Mouse (Mus musculus) monocyte, adult 5-6 weeks (primary cell): ENCODE measurements around the gene Csmd2. TPM values are rescaled to one million over a fixed set of nuclear protein-coding genes. Genes with fewer than 3 reads are reported as not detected.
"Not testable (repeated sequence)": the region's sequence is repeated elsewhere in the genome, so short reads cannot be mapped to it uniquely, and the experiment has no call there.

Experiments
- ATAC-seq: fragments of 153-309, 156-312 bp; replicated peaks from 2 replicates; pipeline ENCODE4 v1.8.0; 2017; ENCODE audit warnings: mild to moderate bottlenecking; ENCODE audit not compliant: low TSS enrichment, insufficient number of reproducible peaks, severe bottlenecking, poor library complexity, low FRiP score
- total RNA-seq: library from RNA; stranded (forward); fragments of 200-1000, 200-491, 200-594 nt; gene quantifications from 3 replicates; pipeline ENCODE4 v1.2.3, GENCODE M21; 2017

Csmd2 gene
- total RNA-seq, 1 experiment from 2014 or later = not detected

DNA sequence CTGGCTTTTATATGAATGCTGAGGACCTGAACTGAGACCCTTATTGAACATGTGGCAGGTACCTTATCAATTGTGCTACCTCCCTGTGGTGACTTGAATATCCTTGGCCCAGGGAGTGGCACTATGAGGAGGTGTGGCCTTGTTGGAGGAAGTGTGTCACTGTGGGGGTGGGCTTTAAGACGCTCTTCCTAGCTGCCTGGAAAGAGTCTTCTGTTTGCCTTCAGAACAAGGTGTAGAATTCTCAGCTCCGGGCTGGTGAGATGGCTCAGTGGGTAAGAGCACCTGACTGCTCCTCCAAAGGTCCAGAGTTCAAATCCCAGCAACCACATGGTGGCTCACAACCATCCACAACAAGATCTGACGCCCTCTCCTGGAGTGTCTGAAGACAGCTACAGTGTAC is 624.1 kb downstream of the Csmd2 start:
- not testable (repeated sequence) for ATAC-seq

DNA sequence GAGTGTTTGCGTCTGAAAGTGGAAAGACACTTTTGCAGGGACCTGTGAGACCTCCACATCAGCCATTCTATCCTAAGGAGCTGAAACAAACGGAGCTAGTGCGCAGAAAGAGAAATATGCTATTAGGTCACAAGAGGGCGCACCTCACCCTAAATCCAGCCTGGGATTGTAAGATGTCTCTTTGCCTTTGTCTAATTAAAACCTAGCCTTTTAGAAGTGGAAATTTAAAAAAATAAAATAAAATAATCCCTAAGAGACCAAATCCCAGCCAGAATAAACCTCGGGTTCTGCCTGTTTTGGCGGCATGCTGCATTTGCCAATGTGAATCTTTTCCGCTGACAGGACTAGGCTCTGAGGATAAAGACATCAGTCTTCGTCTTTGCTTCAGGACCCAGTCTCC is 625.7 kb downstream of the Csmd2 start:
- no peak for ATAC-seq

DNA sequence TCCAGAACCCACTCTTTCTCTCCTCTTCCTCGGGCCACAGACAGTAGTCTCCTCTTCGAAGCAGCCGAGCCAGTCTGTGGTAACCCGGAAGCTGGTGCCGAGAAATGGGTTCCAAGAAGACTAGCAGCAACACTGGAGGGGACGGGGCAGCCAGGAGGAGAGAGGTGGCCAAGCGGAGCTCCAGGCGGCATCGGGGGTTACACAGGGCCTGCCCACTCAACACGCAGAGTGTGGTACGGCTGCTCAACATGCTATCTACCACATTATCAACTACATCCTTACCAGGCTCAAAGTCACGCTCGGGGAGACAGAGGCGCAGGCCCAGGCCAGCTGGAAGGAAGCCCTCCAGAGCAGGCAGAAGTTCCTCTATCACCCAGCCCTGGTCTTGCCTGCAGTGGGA is 628.1 kb downstream of the Csmd2 start:
- no peak for ATAC-seq

Other genes starting within 250 kb of the Csmd2 start
- gene CK137956, start 16.9 kb upstream of the Csmd2 start, total RNA-seq = not detected in 3 replicates